ENCODE assay signal across 16 mouse cellular contexts in the genomic region with DNA sequence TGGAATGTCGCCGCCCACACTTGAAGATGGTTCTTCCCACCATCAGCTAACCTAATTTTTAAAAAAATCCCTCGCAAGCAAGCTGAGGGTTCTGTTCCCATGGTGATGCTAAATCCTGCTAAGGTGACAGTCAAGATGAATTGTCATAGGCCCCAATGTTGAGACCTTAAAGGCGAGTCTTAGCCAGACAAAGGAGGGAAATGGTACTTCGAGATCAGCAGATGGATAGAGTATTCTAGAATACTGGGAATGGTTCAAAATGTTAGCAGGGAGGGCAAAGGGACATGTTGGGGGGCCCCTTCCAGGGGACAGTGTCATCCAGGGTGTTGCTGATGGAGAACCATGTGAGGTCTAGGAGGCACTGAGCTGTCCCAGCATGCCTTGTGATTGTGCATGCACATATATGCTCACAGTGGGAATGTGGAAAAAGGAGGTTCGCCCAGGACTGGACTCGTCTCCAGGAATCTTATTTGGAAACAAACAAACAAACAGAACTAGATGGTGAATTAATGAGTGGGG. TPM values are rescaled to one million over a fixed set of nuclear protein-coding genes. Genes with fewer than 3 reads are reported as not detected.
DNase-seq lines count a peak whose midpoint lies in the region; ATAC-seq and TF ChIP-seq lines count a peak whose summit lies in the region.
"Had no signal": no experiment of that assay in that cellular context is flagged by ENCODE, and none has a peak within 500 bp of the region (broad histone marks: within the 10 kb centered on the region; RNA-seq: fewer than 3 reads in every experiment).

No protein-coding gene starts in this region.

- TF ChIP-seq CTCF in spleen, adult 2 months (IDR thresholded peaks at IDR 0.05; ENCODE audit: extremely low read depth, insufficient read depth, insufficient read length, insufficient replicate concordance), result no peak
- no peak for TF ChIP-seq CTCF in liver, postnatal 0 days (IDR thresholded peaks at IDR 0.05; ENCODE audit: low read depth)

- TF ChIP-seq POLR2A in spleen, adult 2 months (IDR thresholded peaks at IDR 0.05; ENCODE audit: low read depth, low read length), result no peak

- no peak for TF ChIP-seq EP300 in liver, postnatal 0 days (IDR thresholded peaks at IDR 0.05; ENCODE audit: low read depth)

- no peaks in the 10 kb centered on the region for H3K36me3 ChIP-seq in forebrain, embryonic 15.5 days
- H3K36me3 ChIP-seq in forebrain, embryonic 10.5 days (replicated peaks), result no peaks in the 10 kb centered on the region
- no peaks in the 10 kb centered on the region for H3K36me3 ChIP-seq in liver, embryonic 11.5 days (ENCODE audit: control insufficient read depth, insufficient read depth, low read length)
- H3K36me3 ChIP-seq in spleen, adult 2 months (ENCODE audit: control insufficient read depth, insufficient read depth, low read length), result no peaks in the 10 kb centered on the region
- H3K36me3 ChIP-seq in liver, postnatal 0 days (replicated peaks; ENCODE audit: insufficient read depth, low read length), result no peaks in the 10 kb centered on the region
- H3K36me3 ChIP-seq: heart, embryonic 13.5 days; limb, embryonic 13.5 days; midbrain, embryonic 13.5 days; stomach, embryonic 15.5 days had no signal

- H3K4me2 ChIP-seq in forebrain, embryonic 15.5 days (replicated peaks), result no peak overlapping the region
- H3K4me2 ChIP-seq in liver, embryonic 11.5 days, result no peak overlapping the region
- H3K4me2 ChIP-seq in liver, postnatal 0 days (ENCODE audit: low read depth, low read length), result peak overlapping the region; percentile 3
- H3K4me2 ChIP-seq: heart, embryonic 13.5 days; limb, embryonic 13.5 days; midbrain, embryonic 13.5 days; stomach, embryonic 15.5 days had no signal

- H3K4me3 ChIP-seq in forebrain, embryonic 15.5 days, result no peak overlapping the region
- H3K4me3 ChIP-seq in forebrain, embryonic 10.5 days, result no peak overlapping the region
- no peak overlapping the region for H3K4me3 ChIP-seq in liver, embryonic 11.5 days (ENCODE audit: low read depth, low read length)
- H3K4me3 ChIP-seq in spleen, adult 2 months (ENCODE audit: extremely low read depth, insufficient read depth, insufficient read length), result peak overlapping the region; percentile 17; the same call in 1 of the 2 replicates
- no peak overlapping the region for H3K4me3 ChIP-seq in liver, postnatal 0 days (ENCODE audit: low read depth, low read length)
- H3K4me3 ChIP-seq: erythroblast, embryonic 14.5 days; heart, embryonic 13.5 days; limb, embryonic 13.5 days; midbrain, embryonic 13.5 days; stomach, embryonic 15.5 days had no signal

- 0 out of 2 replicates have a peak overlapping the region, but pooled peaks have one; percentile 67 for H3K27ac ChIP-seq in forebrain, embryonic 15.5 days (replicated peaks)
- no peak overlapping the region for H3K27ac ChIP-seq in forebrain, embryonic 10.5 days
- no peak overlapping the region for H3K27ac ChIP-seq in liver, embryonic 11.5 days (ENCODE audit: low read depth, low read length)
- peak overlapping the region; percentile 93 for H3K27ac ChIP-seq in spleen, adult 2 months (ENCODE audit: insufficient read depth, low read length)
- peak overlapping the region; percentile 94 for H3K27ac ChIP-seq in liver, postnatal 0 days (ENCODE audit: low read depth)
- H3K27ac ChIP-seq: heart, embryonic 13.5 days; limb, embryonic 13.5 days; stomach, embryonic 15.5 days had no signal

- H3K9ac ChIP-seq in forebrain, embryonic 15.5 days (replicated peaks), result no peak overlapping the region
- H3K9ac ChIP-seq in liver, embryonic 11.5 days (ENCODE audit: low read depth, low read length), result 0 out of 2 replicates have a peak overlapping the region, but pooled peaks have one; percentile 12
- peak overlapping the region; percentile 28; the same call in 1 of the 2 replicates for H3K9ac ChIP-seq in liver, postnatal 0 days (replicated peaks)
- H3K9ac ChIP-seq: heart, embryonic 13.5 days; limb, embryonic 13.5 days; midbrain, embryonic 13.5 days; stomach, embryonic 15.5 days had no signal

- ATAC-seq in forebrain, embryonic 15.5 days (replicated peaks), result no peak
- no peak for ATAC-seq in liver, embryonic 11.5 days (replicated peaks; ENCODE audit: low FRiP score)
- no peak for ATAC-seq in liver, postnatal 0 days

- DNase-seq in forebrain, embryonic 10.5 days (ENCODE audit: extremely low spot score, low spot score), result no peak
- DNase-seq in liver, embryonic 11.5 days (ENCODE audit: low spot score), result no peak
- no peak for DNase-seq in liver
- no peak for DNase-seq in spleen, adult 2 months (ENCODE audit: low read depth in 1 of 2, low spot score in 2 of 2)
- no peak for DNase-seq in spleen, postnatal 10 days (ENCODE audit: low spot score in 2 of 2)
- no peak for DNase-seq in liver, postnatal 0 days
- DNase-seq in layer of hippocampus, postnatal 36 days, result no peak
- DNase-seq: adrenal gland, adult 8-10 months; cerebellum, adult 18-20 months; layer of hippocampus, adult 9-11 months had no signal

- H3K9me3 ChIP-seq in forebrain, embryonic 15.5 days, result no peaks in the 10 kb centered on the region
- H3K9me3 ChIP-seq in forebrain, embryonic 10.5 days, result no peaks in the 10 kb centered on the region
- H3K9me3 ChIP-seq in liver, embryonic 11.5 days (ENCODE audit: control insufficient read depth, low read length), result no peaks in the 10 kb centered on the region
- no peaks in the 10 kb centered on the region for H3K9me3 ChIP-seq in liver, postnatal 0 days (ENCODE audit: low read length)
- H3K9me3 ChIP-seq: heart, embryonic 13.5 days; limb, embryonic 13.5 days; midbrain, embryonic 13.5 days; stomach, embryonic 15.5 days had no signal

- peaks cover 21% of the 10 kb centered on the region for H3K4me1 ChIP-seq in forebrain, embryonic 15.5 days
- peaks cover 37% of the 10 kb centered on the region for H3K4me1 ChIP-seq in forebrain, embryonic 10.5 days
- H3K4me1 ChIP-seq in liver, embryonic 11.5 days (replicated peaks; ENCODE audit: control insufficient read depth, insufficient read depth, low read length), result peaks cover 41% of the 10 kb centered on the region
- peaks cover 37% of the 10 kb centered on the region for H3K4me1 ChIP-seq in spleen, adult 2 months (ENCODE audit: control insufficient read depth, insufficient read depth, insufficient read length)
- H3K4me1 ChIP-seq in liver, postnatal 0 days (ENCODE audit: insufficient read depth), result peaks cover 60% of the 10 kb centered on the region

- WGBS in forebrain, embryonic 15.5 days, result 80% methylated on average over 7 of the region's 7 CpGs
- 88% methylated on average over 7 of the region's 7 CpGs for WGBS in forebrain, embryonic 10.5 days
- 77% methylated on average over 7 of the region's 7 CpGs for WGBS in liver, embryonic 11.5 days
- WGBS in spleen, adult 2 months, result 47% methylated on average over 7 of the region's 7 CpGs
- WGBS in liver, postnatal 0 days (ENCODE audit: insufficient replicate concordance), result 66% methylated on average over 7 of the region's 7 CpGs

- H3K27me3 ChIP-seq in forebrain, embryonic 15.5 days, result no peaks in the 10 kb centered on the region
- H3K27me3 ChIP-seq in forebrain, embryonic 10.5 days (ENCODE audit: poor library complexity, severe bottlenecking), result no peaks in the 10 kb centered on the region
- H3K27me3 ChIP-seq in liver, embryonic 11.5 days (replicated peaks; ENCODE audit: control insufficient read depth, insufficient read depth, low read length), result no peaks in the 10 kb centered on the region
- no peaks in the 10 kb centered on the region for H3K27me3 ChIP-seq in spleen, adult 2 months (ENCODE audit: control insufficient read depth, insufficient read depth, low read length)
- no peaks in the 10 kb centered on the region for H3K27me3 ChIP-seq in liver, postnatal 0 days (ENCODE audit: insufficient read depth, low read length)
- H3K27me3 ChIP-seq: midbrain, embryonic 13.5 days; stomach, embryonic 15.5 days had no signal

RNA-seq across cellular contexts. Expression of a gene that starts 23.1 kb away (rescaled TPM):
- 3.7 and 5.1 TPM in 2 replicates for polyA plus RNA-seq in forebrain, embryonic 15.5 days (2015; fragmentation: Nextera tagmentation; extraction: Ambion mirVana)
- 6.5 and 6.8 TPM in 2 replicates for polyA plus RNA-seq in forebrain, embryonic 10.5 days (2016; fragmentation: Nextera tagmentation; extraction: Ambion mirVana)
- 52.2 and 58.7 TPM in 2 replicates for polyA plus RNA-seq in liver, embryonic 11.5 days (2014; fragmentation: Nextera tagmentation; extraction: Ambion mirVana)
- 7.4 and 9.8 TPM in 2 replicates for polyA plus RNA-seq in spleen, adult 2 months (2012; rRNA removed)
- 18.8 and 19.0 TPM in 2 replicates for polyA plus RNA-seq in liver, postnatal 0 days (2015; fragmentation: Nextera tagmentation; extraction: Ambion mirVana)
- total RNA-seq in layer of hippocampus, postnatal 36 days (2021), result 1 to 10 TPM; 5.2 to 6.2 TPM

RNA-seq across cellular contexts. Expression of a gene that starts 23.4 kb away (rescaled TPM):
- 4.0 and 6.0 TPM in 2 replicates for polyA plus RNA-seq in forebrain, embryonic 15.5 days (2015; fragmentation: Nextera tagmentation; extraction: Ambion mirVana)
- 2.2 and 2.8 TPM in 2 replicates for polyA plus RNA-seq in forebrain, embryonic 10.5 days (2016; fragmentation: Nextera tagmentation; extraction: Ambion mirVana)
- polyA plus RNA-seq in liver, embryonic 11.5 days (2014; fragmentation: Nextera tagmentation; extraction: Ambion mirVana), result 5.8 and 6.2 TPM in 2 replicates
- polyA plus RNA-seq in spleen, adult 2 months (2012; rRNA removed), result 4.1 and 5.1 TPM in 2 replicates
- polyA plus RNA-seq in liver, postnatal 0 days (2015; fragmentation: Nextera tagmentation; extraction: Ambion mirVana), result 11.8 and 13.1 TPM in 2 replicates
- 10 to 100 TPM in 1 of 2 experiments, 1 to 10 TPM in 1; 9.6 to 12.2 TPM for total RNA-seq in layer of hippocampus, postnatal 36 days (2021)

Comparison
In these comparisons a context has a peak if more than half of its experiments do, and no peak if none do; other contexts are left out.
1. H3K27ac ChIP-seq: peak in forebrain, embryonic 15.5 days (single experiment), spleen, adult 2 months (single experiment) and liver, postnatal 0 days (single experiment); none in forebrain, embryonic 10.5 days (single experiment) and liver, embryonic 11.5 days (single experiment).